Mouse (Mus musculus): ENCODE data around the gene 4933434E20Rik.

The 4933434E20Rik gene

DNA sequence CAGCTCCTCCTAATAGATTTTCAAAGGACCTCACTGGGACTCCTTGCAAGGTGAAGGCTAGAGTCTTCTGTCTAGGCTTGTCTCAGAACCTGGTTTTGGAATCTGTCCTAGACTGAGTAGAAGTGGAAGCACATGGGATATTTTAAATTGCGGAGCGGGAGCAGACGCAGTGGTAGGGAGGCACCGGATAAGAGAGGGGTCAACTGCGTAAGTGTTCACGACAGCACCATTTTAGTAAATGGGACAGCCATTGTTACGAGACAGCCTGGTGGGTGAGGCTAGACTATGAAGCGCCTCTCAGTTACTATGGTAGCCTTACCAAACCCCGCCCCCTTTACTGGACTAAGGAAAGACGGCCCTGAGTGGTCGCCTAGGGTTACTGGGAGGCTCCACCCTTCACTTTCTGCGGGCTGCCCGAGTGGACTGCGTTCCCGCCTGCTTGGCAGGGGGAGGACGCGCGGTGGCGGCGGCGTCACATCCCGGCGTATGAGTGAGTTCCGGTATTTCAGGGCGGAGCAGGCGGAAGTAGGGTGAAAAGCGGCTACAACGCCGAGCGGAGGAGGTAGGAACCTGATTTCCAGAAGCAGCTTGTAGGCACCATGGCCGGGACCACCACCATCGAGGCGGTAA is 27.8 kb downstream of the 4933434E20Rik start:
- in situ Hi-C loops (cut with MboI; ENCODE audit: low pct_unique_long_range_greater_than_20kb in 1 of 2, low sequenced_read_pairs in 2 of 2, unreplicated experiment in 1 of 2) = no loop called here

DNA sequence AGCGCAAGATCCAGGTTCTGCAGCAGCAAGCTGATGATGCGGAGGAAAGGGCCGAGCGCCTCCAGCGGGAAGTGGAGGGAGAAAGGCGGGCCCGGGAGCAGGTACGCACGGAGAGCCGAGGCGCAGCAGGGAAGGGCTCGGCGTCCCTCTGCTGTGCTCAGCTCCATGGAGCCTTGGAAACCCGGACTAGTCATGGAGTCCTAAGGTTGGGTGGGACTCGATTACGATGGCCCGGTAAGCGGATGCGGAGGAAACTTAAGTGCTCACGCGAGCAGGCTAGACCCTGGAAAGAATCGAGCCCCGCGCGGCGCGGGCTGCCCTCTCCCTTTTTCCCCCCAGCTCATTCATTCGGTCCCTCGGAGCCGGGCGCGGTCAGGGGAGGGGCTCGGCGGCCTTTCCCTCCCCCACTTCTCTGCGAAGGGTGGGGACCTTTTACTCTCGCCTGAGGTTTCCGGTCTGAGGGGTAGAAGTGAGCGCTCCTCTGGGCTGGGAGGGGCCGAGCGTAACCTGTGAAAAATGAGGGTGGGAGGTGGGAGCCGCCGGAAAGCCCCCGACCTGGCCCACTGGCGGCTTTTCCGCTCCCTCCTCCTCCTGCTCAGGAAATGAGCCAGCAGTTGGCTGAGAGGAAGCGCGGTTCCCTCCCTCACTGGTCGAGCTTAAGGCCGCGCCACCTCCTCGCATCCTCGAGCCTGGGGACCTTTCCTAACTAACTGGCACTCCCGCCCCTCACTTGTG is 28.5 kb downstream of the 4933434E20Rik start:
- in situ Hi-C loops (cut with MboI; ENCODE audit: low pct_unique_long_range_greater_than_20kb in 1 of 2, low sequenced_read_pairs in 2 of 2, unreplicated experiment in 1 of 2) = no loop called here

DNA sequence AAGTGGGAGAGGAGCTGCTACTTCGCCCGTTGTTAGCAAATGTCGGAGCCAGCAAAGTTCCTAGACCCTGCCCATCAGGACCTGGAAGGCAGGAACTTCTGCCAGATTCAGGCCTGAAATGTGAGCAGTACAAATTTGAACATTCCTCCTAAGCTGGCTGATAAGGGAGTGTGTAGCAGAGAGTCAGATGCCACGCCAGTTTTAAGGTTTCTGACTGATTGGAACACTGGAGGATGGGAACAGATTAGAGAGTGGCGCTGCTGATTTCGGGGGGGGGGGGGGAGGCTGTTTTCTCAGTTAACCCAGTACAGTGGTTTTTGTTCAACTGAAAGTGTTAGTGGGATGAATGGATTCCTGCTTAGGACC is 29.0 kb downstream of the 4933434E20Rik start:
- in situ Hi-C loops (cut with MboI; ENCODE audit: low pct_unique_long_range_greater_than_20kb in 1 of 2, low sequenced_read_pairs in 2 of 2, unreplicated experiment in 1 of 2) = no loop called here

DNA sequence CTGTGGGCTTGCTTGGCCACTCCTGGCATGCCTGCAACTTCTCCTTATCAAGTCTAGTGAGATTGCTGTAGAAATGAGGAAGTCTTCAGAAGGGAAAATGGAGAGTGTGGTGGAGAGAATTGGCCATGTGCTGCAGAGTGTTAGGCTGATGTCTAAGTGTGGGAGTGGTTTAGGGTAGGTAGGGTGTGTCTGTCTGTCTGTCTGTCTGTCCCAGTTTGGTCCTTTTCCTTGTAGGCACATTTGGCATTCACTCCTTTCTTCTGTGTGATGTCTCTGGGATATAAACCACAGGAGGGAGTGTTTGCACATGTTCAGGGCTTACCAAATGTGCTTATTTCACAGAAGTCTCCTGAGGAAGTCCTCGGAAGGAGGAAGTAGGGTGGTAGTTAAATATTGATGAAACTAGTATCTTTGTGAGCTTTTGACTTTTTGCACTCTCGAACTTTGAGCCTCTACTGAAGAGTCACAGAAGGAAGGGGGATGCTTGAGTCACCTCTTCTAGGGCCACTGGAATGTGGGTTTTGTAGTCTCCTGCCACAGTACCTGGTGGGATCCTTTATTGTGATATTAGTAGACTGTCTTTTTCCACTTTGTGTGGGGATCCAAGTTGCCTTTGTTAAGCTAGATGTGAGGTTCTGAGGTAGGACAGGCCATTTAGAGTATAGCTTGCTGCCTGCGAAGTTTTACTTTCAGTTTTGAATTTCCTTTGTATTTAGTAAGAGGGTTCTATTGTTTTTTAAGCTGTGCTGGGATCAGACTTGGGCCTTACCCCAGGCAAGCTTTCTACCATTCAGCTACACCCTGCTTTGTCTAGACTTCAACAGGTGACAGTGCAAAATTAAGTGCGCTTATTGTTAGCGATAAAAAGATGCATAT is 30.2 kb downstream of the 4933434E20Rik start:
- in situ Hi-C loops (cut with MboI; ENCODE audit: low pct_unique_long_range_greater_than_20kb in 1 of 2, low sequenced_read_pairs in 2 of 2, unreplicated experiment in 1 of 2) = no loop called here

DNA sequence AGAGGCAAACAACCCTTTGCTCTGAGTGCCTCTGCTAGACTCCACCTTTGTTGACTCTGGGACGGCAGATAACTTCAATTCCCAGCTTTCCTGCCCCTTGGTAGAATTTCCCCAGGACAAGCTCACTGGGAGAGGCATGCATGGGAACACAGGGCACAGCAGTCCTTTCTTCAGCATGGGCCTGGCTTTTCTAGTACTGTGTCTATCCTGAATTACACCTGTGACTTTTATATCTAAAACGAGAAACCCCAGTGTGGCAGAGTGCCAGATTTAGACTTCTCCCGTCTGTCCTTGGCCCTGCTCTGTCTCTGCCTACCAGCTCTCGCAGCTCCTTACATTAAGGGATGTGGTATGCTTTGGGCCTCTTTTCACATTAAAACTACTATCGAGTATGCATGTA is 31.6 kb downstream of the 4933434E20Rik start:
- in situ Hi-C loops (cut with MboI; ENCODE audit: low pct_unique_long_range_greater_than_20kb in 1 of 2, low sequenced_read_pairs in 2 of 2, unreplicated experiment in 1 of 2) = no loop called here

DNA sequence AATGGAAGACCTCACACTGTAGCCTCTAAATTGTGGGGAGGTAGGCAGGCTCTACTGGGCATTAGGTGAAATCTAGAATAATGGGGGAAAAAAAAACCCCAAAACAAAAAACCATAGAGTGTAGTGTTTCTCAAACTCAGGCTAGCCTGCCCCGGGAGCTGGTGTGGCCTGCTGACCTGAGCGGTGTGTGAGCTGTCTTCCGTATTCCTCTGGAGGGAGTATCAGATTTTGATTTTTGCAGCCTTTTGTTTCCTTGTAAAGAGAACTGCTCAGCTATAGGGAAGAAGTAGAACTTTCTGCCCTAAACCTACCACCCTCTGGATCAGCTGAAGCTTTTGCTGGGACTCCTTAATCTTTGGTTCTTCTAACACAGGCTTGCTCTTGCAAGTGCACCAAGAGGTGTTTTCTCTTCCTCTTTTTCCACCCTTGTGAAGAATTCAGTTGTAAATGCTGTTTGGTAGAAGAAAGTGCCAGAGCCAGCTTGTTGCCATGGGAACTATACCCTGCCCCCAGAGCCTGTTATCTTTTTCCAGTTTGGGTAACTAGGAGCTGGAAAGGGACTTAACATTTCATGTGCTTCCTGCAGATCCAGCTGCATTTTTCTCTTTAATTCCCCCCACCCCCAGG is 32.4 kb downstream of the 4933434E20Rik start:
- in situ Hi-C loops (cut with MboI; ENCODE audit: low pct_unique_long_range_greater_than_20kb in 1 of 2, low sequenced_read_pairs in 2 of 2, unreplicated experiment in 1 of 2) = no loop called here

DNA sequence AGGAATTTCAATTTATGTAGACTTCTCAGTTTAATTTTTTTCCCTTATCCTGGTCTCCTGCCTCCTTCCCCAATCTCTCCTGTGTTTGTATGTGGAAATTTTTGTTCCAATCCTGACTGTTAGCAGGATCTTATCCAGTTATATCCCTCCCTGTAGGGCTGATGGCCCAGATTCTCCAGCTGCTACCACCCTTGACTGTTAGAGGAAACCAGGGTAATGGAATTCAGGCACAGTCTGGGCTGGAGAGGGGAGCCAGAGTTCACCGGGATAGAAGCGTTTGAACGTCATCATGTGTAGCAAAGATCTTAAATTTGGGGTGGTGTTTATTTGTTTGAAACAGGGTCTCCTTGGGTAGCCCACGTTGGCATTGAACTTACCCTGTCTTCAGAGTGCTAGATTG is 33.4 kb downstream of the 4933434E20Rik start:
- in situ Hi-C loops (cut with MboI; ENCODE audit: low pct_unique_long_range_greater_than_20kb in 1 of 2, low sequenced_read_pairs in 2 of 2, unreplicated experiment in 1 of 2) = no loop called here

DNA sequence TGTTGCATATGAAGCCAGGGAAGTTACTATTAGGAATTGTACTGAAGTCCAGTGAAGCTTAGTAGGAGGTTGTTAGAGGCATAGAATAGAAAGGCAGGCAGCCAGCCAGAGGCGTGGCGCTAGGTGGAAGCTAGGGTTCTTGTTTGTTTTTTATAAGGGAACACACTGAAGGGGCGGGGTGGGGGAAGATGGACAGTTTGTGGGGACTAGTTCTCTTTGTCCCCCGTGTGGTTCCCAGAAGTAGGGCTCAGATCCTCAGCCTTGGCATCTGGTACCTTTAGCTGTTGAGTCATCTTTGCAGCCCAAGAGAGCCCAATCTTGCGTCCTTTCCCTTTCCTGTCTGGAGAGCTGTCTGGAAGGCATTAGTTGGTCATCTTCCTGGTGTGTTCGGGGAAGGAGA is 33.8 kb downstream of the 4933434E20Rik start:
- in situ Hi-C loops (cut with MboI; ENCODE audit: low pct_unique_long_range_greater_than_20kb in 1 of 2, low sequenced_read_pairs in 2 of 2, unreplicated experiment in 1 of 2) = no loop called here

DNA sequence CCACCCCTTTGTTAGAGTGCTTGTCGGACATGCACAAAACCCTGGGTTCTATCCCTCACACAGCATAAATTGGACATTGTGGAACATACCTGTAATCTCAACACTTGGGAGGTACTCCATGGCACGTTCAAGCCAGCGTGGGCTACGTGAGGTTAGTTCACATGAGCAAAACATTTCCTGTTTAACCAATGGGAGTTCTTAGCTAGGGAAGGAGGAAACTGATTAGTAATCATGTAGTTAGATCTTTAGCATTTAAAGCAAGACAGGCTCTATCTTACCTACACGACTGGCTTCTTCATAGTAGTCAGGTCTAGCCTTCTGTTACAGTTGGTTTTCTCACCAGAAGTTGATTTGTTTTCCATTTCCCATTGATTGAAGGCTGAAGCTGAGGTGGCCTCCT is 34.6 kb downstream of the 4933434E20Rik start:
- in situ Hi-C loops (cut with MboI; ENCODE audit: low pct_unique_long_range_greater_than_20kb in 1 of 2, low sequenced_read_pairs in 2 of 2, unreplicated experiment in 1 of 2) = no loop called here

DNA sequence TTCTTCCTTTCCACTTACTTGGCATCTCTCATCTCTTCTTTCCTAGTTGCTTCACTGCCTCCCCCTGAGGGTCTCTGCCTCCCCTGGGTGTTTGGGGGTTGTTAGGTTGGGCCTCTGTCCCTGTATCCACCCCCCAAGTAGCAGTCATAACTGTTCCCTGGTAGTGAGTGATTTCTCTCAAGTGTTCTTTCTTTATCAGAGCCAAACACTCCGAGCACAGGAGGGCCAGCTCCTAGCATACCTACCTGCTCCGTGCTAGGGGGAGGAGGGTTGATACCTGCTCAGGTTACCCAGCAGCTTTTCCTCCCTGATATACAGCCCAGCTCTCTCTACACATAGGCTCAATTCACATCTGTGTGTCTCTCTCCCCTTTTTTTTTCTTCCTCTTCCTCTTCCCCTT is 37.2 kb downstream of the 4933434E20Rik start:
- in situ Hi-C loops (cut with MboI; ENCODE audit: low pct_unique_long_range_greater_than_20kb in 1 of 2, low sequenced_read_pairs in 2 of 2, unreplicated experiment in 1 of 2) = no loop called here

DNA sequence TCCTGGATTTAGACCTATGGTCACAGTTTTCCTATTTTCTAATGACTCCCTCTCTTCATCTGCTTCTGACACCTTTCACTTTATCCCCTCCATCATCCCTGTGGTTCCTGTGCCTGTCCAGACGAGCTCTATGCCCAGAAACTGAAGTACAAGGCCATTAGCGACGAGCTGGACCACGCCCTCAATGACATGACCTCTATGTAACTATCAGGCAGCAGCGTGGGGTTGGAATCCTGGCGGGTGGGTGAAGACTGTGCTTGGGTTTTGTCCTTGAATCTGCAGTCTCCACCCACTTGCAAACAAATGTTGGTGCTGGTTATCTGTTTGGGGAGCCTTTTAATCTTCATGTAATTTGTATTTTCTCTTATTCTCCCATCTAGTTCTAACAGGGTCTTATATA is 39.5 kb downstream of the 4933434E20Rik start:
- in situ Hi-C loops (cut with MboI; ENCODE audit: low pct_unique_long_range_greater_than_20kb in 1 of 2, low sequenced_read_pairs in 2 of 2, unreplicated experiment in 1 of 2) = no loop called here

DNA sequence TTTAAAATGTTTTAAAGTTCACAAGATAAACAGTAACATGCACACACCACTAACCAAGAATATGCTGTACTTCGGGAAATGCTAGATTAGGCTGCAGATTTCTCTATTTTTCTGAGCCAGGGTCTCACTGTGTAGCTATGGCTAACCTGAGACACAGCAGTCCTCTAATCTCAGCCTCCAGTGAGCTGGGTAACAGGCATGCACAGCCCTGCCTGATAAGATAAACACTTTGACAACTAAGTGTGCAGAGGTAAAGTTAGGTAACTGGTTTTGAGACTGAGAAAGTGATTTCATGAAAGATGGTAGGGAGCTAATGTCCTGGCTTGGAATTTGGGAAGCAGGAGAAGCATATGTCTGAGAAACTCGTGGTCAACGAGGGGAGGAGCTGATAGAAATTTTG is 43.0 kb downstream of the 4933434E20Rik start:
- in situ Hi-C loops (cut with MboI; ENCODE audit: low pct_unique_long_range_greater_than_20kb in 1 of 2, low sequenced_read_pairs in 2 of 2, unreplicated experiment in 1 of 2) = no loop called here

DNA sequence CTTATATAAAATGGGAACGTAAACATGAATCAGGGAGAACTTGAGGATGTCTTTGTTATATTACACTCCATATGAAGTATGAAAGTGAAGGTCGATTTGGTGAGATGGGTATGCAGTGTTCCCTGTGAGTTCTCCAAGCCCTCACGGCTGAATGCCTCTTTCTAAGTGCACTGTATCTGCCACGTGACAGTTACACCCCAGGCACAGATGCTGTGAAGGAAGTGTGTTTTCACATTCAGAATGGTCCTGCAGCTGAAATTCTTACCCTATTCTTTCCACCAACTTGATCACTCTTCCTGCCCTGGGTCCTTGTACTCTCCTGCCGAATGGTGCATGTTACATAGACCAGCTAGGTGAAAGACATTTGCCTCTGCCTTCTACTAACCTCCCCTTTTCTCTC is 46.5 kb downstream of the 4933434E20Rik start:
- in situ Hi-C loops (cut with MboI; ENCODE audit: low pct_unique_long_range_greater_than_20kb in 1 of 2, low sequenced_read_pairs in 2 of 2, unreplicated experiment in 1 of 2) = no loop called here

DNA sequence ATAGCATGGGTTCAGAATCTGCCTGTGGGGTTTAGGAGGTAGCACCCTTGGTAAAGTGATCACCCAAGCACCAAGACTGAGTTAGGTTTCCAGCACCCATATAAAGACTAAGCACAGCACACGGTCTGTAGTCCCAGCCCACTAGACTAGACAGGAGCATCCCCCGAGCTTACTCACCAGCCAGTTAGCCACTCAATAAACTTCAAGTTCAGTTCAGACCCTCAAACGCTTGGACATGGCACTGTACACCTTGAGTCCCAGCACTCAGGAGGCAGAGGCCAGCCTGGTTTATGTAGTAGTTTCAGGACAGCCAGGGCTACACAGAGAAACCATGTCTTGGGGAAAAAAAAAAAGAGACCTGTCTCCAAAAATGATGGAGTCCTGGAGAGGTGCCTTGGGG is 49.6 kb downstream of the 4933434E20Rik start:
- in situ Hi-C loops (cut with MboI; ENCODE audit: low pct_unique_long_range_greater_than_20kb in 1 of 2, low sequenced_read_pairs in 2 of 2, unreplicated experiment in 1 of 2) = no loop called here

DNA sequence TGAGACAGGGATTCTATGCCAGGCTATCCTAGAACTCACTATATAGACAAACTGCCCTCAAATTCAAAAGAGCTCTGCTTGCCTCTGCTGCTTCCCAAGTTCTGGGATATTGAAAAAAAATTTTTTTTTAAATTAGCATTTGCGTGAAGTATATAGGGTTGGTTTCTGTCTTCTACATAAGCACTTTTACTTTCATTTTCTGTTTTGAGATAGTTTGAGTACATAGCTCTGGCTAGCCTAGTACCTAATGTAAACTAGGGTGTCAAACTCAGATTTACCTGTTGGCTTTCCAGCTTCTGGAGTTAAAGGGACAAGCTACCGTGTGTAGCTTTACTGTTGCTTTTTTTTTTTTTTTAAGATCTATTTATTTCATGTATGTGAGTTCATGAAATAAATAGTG is 50.2 kb downstream of the 4933434E20Rik start:
- in situ Hi-C loops (cut with MboI; ENCODE audit: low pct_unique_long_range_greater_than_20kb in 1 of 2, low sequenced_read_pairs in 2 of 2, unreplicated experiment in 1 of 2) = no loop called here

DNA sequence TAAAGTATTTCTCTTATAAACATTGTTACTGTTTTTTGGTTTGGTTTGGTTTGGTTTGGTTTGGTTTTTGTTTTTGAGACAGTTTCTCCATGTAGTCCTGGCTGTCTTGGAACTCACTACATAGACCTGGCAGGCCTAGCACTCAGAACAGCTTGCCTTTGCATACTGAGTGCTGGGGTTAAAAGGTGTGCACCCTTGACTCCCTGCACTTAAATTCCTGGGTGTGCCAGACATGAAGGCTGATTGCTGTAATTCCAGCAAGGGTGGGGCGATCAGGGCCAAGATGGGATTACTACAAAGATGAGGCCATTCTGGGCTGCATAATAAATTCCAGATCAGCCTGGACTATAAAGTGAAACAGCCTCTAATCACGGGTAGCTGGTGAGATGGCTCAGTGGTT is 50.8 kb downstream of the 4933434E20Rik start:
- in situ Hi-C loops (cut with MboI; ENCODE audit: low pct_unique_long_range_greater_than_20kb in 1 of 2, low sequenced_read_pairs in 2 of 2, unreplicated experiment in 1 of 2) = no loop called here

DNA sequence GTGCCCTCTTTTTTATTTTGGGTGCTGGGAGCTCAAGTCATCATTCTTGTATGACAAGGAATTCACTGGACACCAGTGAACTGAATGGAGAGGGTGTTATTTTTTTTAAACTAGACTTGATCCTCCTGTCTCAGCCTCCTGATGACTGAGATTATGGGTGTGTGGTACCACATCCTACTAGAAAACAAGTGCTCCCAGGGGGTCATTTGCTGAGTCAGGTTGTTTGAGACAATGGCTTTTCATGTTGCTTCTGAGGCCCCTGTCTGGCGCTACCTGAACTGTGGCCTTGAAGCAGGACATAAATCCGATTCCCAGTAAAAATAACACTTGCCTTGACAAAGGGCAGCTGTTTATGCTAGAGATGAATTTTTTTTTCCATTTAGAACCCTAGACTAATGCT is 51.7 kb downstream of the 4933434E20Rik start:
- in situ Hi-C loops (cut with MboI; ENCODE audit: low pct_unique_long_range_greater_than_20kb in 1 of 2, low sequenced_read_pairs in 2 of 2, unreplicated experiment in 1 of 2) = no loop called here

DNA sequence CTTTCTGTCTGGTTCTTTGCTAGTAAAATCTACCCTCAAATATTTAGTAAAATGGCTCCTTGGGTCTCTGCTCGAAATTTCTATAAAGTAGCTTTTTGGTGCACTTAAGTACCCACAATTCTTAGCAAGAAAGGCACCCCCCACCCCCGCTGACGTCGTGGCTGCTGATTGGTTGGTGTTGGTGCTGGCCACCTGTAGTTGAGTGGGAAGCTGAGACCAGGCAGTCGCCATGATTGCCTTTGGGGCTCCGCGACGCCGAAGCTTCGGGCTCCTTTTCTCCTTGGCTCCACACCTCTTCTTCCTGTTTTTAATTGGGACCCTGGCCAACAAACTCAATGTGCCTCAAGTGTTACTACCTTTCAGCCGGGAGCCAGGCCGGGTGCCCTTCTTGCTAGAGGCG is 52.5 kb downstream of the 4933434E20Rik start, which contains the start of gene Nup210l:
Gene Nup210l (plus strand): TSS at position 195 of the 400 bp plus-strand sequence.
- in situ Hi-C loops (cut with MboI; ENCODE audit: low pct_unique_long_range_greater_than_20kb in 1 of 2, low sequenced_read_pairs in 2 of 2, unreplicated experiment in 1 of 2) = no loop called here

DNA sequence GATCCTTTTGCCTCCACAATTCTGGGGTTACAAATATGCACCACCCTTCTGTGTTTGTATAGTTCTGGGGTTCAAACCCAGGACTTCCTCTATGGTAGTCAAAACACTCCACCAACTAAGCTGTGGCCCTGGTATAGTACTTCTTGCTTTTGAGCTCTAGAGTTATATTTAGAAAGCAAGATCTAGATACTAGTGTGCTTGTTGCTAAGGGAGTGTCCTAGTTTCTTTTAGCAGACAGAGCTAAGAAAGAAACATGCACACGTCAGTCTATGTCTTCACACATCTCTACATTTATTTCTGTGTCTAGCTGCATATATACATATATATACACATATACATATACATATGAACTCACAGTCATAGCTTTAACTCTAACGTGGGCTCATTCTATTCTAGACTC is 60.3 kb downstream of the 4933434E20Rik start:
- in situ Hi-C loops (cut with MboI; ENCODE audit: low pct_unique_long_range_greater_than_20kb in 1 of 2, low sequenced_read_pairs in 2 of 2, unreplicated experiment in 1 of 2) = no loop called here
